15 mouse cellular contexts compared by ENCODE assay signal in genomic region chr14:74909021-74909420, GRCm38 (mm10). TPM values are rescaled to one million over a fixed set of nuclear protein-coding genes. Genes with fewer than 3 reads are reported as not detected.
DNase-seq lines count a peak whose midpoint lies in the region; ATAC-seq and TF ChIP-seq lines count a peak whose summit lies in the region.
"Had no signal": no experiment of that assay in that cellular context is flagged by ENCODE, and none has a peak within 500 bp of the region (broad histone marks: within the 10 kb centered on the region; RNA-seq: fewer than 3 reads in every experiment).

No protein-coding gene starts in this region.

- peak overlapping the region; percentile 21; the same call in 1 of the 2 replicates for H3K27ac ChIP-seq in heart, adult 2 months
- H3K27ac ChIP-seq in bone marrow macrophage, adult 2 months (ENCODE audit: insufficient read depth, low read depth, low read length): peak overlapping the region; percentile 67
- H3K27ac ChIP-seq: embryonic facial prominence, embryonic 15.5 days; stomach, postnatal 0 days had no signal

- DNase-seq in heart, adult 2 months: no peak
- no peak for DNase-seq in heart, postnatal 4 days
- DNase-seq in B cell, adult 2 months: peak; percentile 69 to 73
- no peak for DNase-seq in lung, adult 2 months
- no peak for DNase-seq in left cerebral cortex, postnatal 10 days (ENCODE audit: extremely low spot score in 1 of 2, low spot score in 2 of 2)
- DNase-seq: cerebellum, adult 18-20 months; gastrocnemius, postnatal 36 days; lung, embryonic 14.5 days; right cerebral cortex, postnatal 14 days had no signal

- H3K9me3 ChIP-seq in megakaryocyte, embryonic 14.5 days: no peaks in the 10 kb centered on the region
- H3K9me3 ChIP-seq: embryonic facial prominence, embryonic 15.5 days had no signal

- no peak for TF ChIP-seq EP300 in heart, adult 2 months (IDR thresholded peaks at IDR 0.05; ENCODE audit: insufficient read depth, low read depth, low read length)

- no peak for ATAC-seq in megakaryocyte, adult 5-6 weeks (ENCODE audit: poor library complexity, severe bottlenecking)

- 70% methylated on average over 8 of the region's 8 CpGs for WGBS in heart, adult 2 months
- 72% methylated on average over 8 of the region's 8 CpGs for WGBS in lung, adult 2 months

- H3K9ac ChIP-seq in heart, adult 2 months (ENCODE audit: low read depth, low read length): no peak overlapping the region
- H3K9ac ChIP-seq: embryonic facial prominence, embryonic 15.5 days; lung, embryonic 14.5 days had no signal

- peaks cover 3% of the 10 kb centered on the region for H3K79me2 ChIP-seq in heart, adult 2 months (replicated peaks; ENCODE audit: control insufficient read depth, insufficient read depth, low read length)

- no peak for TF ChIP-seq POLR2A in heart, adult 2 months (IDR thresholded peaks at IDR 0.05; ENCODE audit: insufficient read depth, low read depth, low read length)
- no peak for TF ChIP-seq POLR2A in bone marrow macrophage, adult 2 months (IDR thresholded peaks at IDR 0.05; ENCODE audit: borderline replicate concordance, low read depth, low read length)
- TF ChIP-seq POLR2A in lung, adult 2 months (IDR thresholded peaks at IDR 0.05; ENCODE audit: borderline replicate concordance, extremely low read depth, low read depth, low read length): no peak

- peaks cover 16% of the 10 kb centered on the region for H3K36me3 ChIP-seq in heart, adult 2 months (ENCODE audit: control insufficient read depth, insufficient read depth, low read length)
- no peaks in the 10 kb centered on the region for H3K36me3 ChIP-seq in megakaryocyte, embryonic 14.5 days (replicated peaks; ENCODE audit: low read length)
- H3K36me3 ChIP-seq: embryonic facial prominence, embryonic 15.5 days had no signal

- no peaks in the 10 kb centered on the region for H3K27me3 ChIP-seq in heart, adult 2 months (ENCODE audit: control insufficient read depth, insufficient read depth, low read length)
- H3K27me3 ChIP-seq in megakaryocyte, embryonic 14.5 days (replicated peaks): no peaks in the 10 kb centered on the region
- H3K27me3 ChIP-seq: embryonic facial prominence, embryonic 15.5 days had no signal

- peaks cover 41% of the 10 kb centered on the region for H3K4me1 ChIP-seq in heart, adult 2 months (ENCODE audit: control insufficient read depth, insufficient read depth, low read length)
- H3K4me1 ChIP-seq in megakaryocyte, embryonic 14.5 days: peaks cover 40% of the 10 kb centered on the region
- peaks cover 63% of the 10 kb centered on the region for H3K4me1 ChIP-seq in bone marrow macrophage, adult 2 months (ENCODE audit: control insufficient read depth, insufficient read depth, low read length)
- peaks cover 28% of the 10 kb centered on the region for H3K4me1 ChIP-seq in lung, adult 2 months (ENCODE audit: control insufficient read depth, insufficient read depth, low read length)

- TF ChIP-seq CTCF in heart, adult 2 months (IDR thresholded peaks at IDR 0.05): no peak
- TF ChIP-seq CTCF in bone marrow macrophage, adult 2 months (IDR thresholded peaks at IDR 0.05; ENCODE audit: low read depth, low read length): no peak
- TF ChIP-seq CTCF in lung, adult 2 months (IDR thresholded peaks at IDR 0.05; ENCODE audit: insufficient read depth, low read length): no peak

- H3K4me3 ChIP-seq in heart, adult 2 months: no peak overlapping the region
- H3K4me3 ChIP-seq in megakaryocyte, embryonic 14.5 days (replicated peaks): peak overlapping the region; percentile 46
- no peak overlapping the region for H3K4me3 ChIP-seq in bone marrow macrophage, adult 2 months (ENCODE audit: insufficient read depth, low read length)
- no peak overlapping the region for H3K4me3 ChIP-seq in lung, adult 2 months (replicated peaks; ENCODE audit: extremely low read depth, low read depth, low read length)
- H3K4me3 ChIP-seq: embryonic facial prominence, embryonic 15.5 days; myocyte had no signal

- intact Hi-C loops in heart, adult 2 months (cut with DNase I): no loop called here
- intact Hi-C loops in left cerebral cortex, postnatal 10 days (cut with DNase I): loop anchor here (5.0 kb wide), 1 partner anchor 38 kb away; the partner anchor contains the start of gene Lrch1

RNA-seq across cellular contexts. Expression of gene Lrch1, which starts 38.7 kb away (rescaled TPM):
- 10 to 100 TPM; 14.8 to 17.1 TPM for total RNA-seq in heart, adult 2 months (2021)
- 7.5 and 10.7 TPM in 2 replicates for polyA plus RNA-seq in heart, adult 2 months (2012; rRNA removed)
- 10 to 100 TPM; 18.7 to 26.3 TPM for total RNA-seq in heart, postnatal 4 days (2021)
- polyA plus RNA-seq in megakaryocyte, embryonic 14.5 days (2012; ENCODE audit: insufficient read depth, low replicate concordance): 1.9 and 2.8 TPM in 2 replicates
- total RNA-seq in megakaryocyte, adult 5-6 weeks (2015): 16.8 and 19.5 TPM in 2 replicates
- 17.2 and 18.2 TPM in 2 replicates for total RNA-seq in megakaryocyte, adult 5-6 weeks (2017)
- polyA plus RNA-seq in bone marrow macrophage, adult 2 months (2012; ENCODE audit: insufficient read depth, insufficient read length, missing spikeins): 21.3 and 21.8 TPM in 2 replicates
- 21.9 and 22.6 TPM in 2 replicates for polyA plus RNA-seq in lung, adult 2 months (2012; rRNA removed)
- total RNA-seq in left cerebral cortex, postnatal 10 days (2021): 10 to 100 TPM; 28.6 to 52.3 TPM

Comparison
In these comparisons a context has a peak if more than half of its experiments do, and no peak if none do; other contexts are left out.
1. DNase-seq: peak in B cell, adult 2 months (2 of 2); none in heart, adult 2 months (0 of 2), heart, postnatal 4 days (single experiment), lung, adult 2 months (single experiment) and left cerebral cortex, postnatal 10 days (0 of 2).